Mouse (Mus musculus): Measurements from ENCODE around the gene Ctla2a. TPM values are rescaled to one million over a fixed set of nuclear protein-coding genes. Genes with fewer than 3 reads are reported as not detected.
"Not testable (repeated sequence)": the region's sequence is repeated elsewhere in the genome, so short reads cannot be mapped to it uniquely, and the experiment has no call there.

Ctla2a gene
- polyA plus RNA-seq (2012; rRNA removed): 10.4 and 11.5 TPM in 2 replicates

DNA sequence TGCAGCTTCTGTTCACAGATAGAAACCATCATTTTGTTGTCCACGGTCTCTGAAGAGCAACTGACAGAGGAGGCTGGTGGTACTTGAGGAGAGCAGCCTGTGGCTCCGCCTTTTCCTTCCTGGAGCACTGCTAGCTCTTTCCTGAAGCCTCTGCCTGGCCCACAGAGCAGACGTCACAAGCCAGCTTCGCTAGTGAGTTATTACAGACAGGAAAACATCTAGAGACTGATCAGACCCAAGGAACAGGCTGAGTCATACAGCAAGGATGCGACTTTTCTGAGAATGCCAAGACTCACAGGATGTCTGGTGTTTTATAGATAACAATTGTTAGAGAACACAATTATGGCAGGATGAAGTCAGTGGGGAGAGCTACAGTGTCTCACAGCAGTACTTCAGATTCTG lies at the start of gene Ctla2a, which contains the start of gene Gm49391:
TSS of gene Ctla2a (minus strand) at position 126 of the 402 bp plus-strand sequence.
TSS of gene Gm49391 (minus strand) at position 72 of the 402 bp plus-strand sequence.
- Histone ChIP-seq H3K27ac (ENCODE audit: insufficient read depth, low read length) (no peak within 1 kb of the TSS), H3K4me3 (replicated peaks; ENCODE audit: insufficient read depth, low read depth, low read length) (no peak within 1 kb of the TSS), H3K4me1 (ENCODE audit: control insufficient read depth, insufficient read depth, low read length) (no peaks in the 10 kb centered on the region), H3K27me3 (ENCODE audit: control insufficient read depth, insufficient read depth, low read length) (no peaks in the 10 kb centered on the region)
- TF ChIP-seq POLR2A (IDR thresholded peaks at IDR 0.05; ENCODE audit: borderline replicate concordance, insufficient read depth, low read length) (no peak), CTCF (IDR thresholded peaks at IDR 0.05; ENCODE audit: borderline replicate concordance, insufficient read depth, low read depth, low read length) (no peak)
- 66% methylated on average over 5 of the region's 5 CpGs for WGBS
- DNase-seq: no peak

DNA sequence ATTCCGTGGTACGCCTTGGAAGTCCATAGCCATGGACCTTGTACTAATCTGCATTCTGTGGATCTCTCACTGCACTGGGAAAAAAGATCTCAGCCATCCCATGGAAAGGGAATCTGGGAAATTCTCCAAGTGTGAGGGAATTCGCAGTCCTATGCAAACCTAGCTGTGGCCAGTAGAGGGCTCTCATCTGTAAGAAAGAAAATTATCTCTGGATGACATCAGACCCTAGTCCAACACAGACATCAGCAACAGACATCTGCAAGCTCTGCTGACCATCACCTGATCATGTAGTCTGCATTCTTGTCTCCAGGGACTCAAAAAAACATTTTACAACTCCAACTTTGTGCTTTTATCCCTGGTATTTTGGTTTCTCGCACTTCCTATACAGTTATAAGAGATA lies 35.9 kb upstream of the Ctla2a start:
- not testable (repeated sequence) for DNase-seq; H3K4me1 ChIP-seq (ENCODE audit: control insufficient read depth, insufficient read depth, low read length); H3K27me3 ChIP-seq (ENCODE audit: control insufficient read depth, insufficient read depth, low read length); H3K4me3 ChIP-seq (replicated peaks; ENCODE audit: insufficient read depth, low read depth, low read length); H3K27ac ChIP-seq (ENCODE audit: insufficient read depth, low read length)
- 65% methylated on average over 4 of the region's 4 CpGs for WGBS

DNA sequence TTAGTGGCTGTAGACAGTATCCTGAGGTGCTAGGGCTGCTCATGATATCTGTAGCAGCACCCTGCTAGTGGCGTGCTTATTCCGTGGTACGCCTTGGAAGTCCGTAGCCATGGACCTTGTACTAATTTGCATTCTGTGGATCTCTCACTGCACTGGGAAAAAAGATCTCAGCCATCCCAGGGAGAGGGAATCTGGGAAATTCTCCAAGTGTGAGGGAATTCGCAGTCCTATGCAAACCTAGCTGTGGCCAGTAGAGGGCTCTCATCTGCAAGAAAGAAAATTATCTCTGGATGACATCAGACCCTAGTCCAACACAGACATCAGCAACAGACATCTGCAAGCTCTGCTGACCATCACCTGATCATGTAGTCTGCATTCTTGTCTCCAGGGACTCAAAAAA lies 27.6 kb upstream of the Ctla2a start:
- H3K27me3 ChIP-seq (ENCODE audit: control insufficient read depth, insufficient read depth, low read length); DNase-seq; H3K27ac ChIP-seq (ENCODE audit: insufficient read depth, low read length); H3K4me3 ChIP-seq (replicated peaks; ENCODE audit: insufficient read depth, low read depth, low read length); H3K4me1 ChIP-seq (ENCODE audit: control insufficient read depth, insufficient read depth, low read length): not testable (repeated sequence)
- 36% methylated on average over 4 of the region's 5 CpGs for WGBS

DNA sequence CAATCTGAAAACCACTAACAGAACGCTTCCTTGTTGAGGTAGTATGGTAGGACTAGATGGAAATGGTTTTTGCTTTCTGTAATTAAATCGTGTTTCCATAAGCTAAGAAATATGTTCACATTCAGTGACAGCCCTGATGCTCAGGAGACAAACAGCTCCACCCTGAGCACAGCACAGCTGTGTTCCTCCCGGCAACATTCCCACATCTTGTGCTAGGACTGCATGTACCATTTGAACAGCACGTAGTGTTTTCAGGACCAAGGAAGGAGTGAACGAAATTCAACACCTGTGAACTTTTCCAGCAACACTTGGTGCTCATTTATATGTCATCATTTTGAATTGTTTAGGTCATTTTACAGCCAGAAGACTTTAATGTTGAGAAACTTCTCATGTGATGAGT lies 25.3 kb upstream of the Ctla2a start:
- no peak overlapping the region for H3K27ac ChIP-seq (ENCODE audit: insufficient read depth, low read length)
- no peaks in the 10 kb centered on the region for H3K4me1 ChIP-seq (ENCODE audit: control insufficient read depth, insufficient read depth, low read length)
- no peaks in the 10 kb centered on the region for H3K27me3 ChIP-seq (ENCODE audit: control insufficient read depth, insufficient read depth, low read length)
- TF ChIP-seq CTCF (IDR thresholded peaks at IDR 0.05; ENCODE audit: borderline replicate concordance, insufficient read depth, low read depth, low read length): no peak
- no peak for TF ChIP-seq POLR2A (IDR thresholded peaks at IDR 0.05; ENCODE audit: borderline replicate concordance, insufficient read depth, low read length)
- DNase-seq: no peak
- no peak overlapping the region for H3K4me3 ChIP-seq (replicated peaks; ENCODE audit: insufficient read depth, low read depth, low read length)
- 61% methylated on average over 5 of the region's 5 CpGs for WGBS

DNA sequence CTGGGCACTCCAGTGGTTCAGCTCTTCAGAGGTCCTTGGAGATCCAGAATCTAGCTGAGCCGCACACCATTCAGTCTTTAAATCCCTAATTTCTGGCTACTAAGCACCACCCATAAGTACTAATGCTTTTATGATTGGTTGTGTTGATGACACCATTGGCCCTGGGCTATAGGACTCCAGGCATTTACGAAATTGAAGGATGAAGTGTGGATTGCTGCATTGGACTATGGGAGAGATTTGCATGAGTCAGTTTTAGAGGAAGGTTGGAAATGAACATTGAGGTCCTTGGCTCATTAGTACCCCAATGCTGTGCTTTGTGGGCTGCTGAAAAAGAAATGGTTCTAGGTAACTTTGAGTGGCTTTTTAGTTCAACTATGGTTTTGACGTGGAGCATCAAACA lies 5.5 kb upstream of the Ctla2a start, which contains the start of gene Tpbpa:
TSS of gene Tpbpa (minus strand) at position 101 of the 400 bp plus-strand sequence.
- not testable (repeated sequence) for H3K27me3 ChIP-seq (ENCODE audit: control insufficient read depth, insufficient read depth, low read length); DNase-seq; H3K27ac ChIP-seq (ENCODE audit: insufficient read depth, low read length); H3K4me1 ChIP-seq (ENCODE audit: control insufficient read depth, insufficient read depth, low read length); H3K4me3 ChIP-seq (replicated peaks; ENCODE audit: insufficient read depth, low read depth, low read length)
- WGBS: 64% methylated on average over 3 of the region's 3 CpGs

DNA sequence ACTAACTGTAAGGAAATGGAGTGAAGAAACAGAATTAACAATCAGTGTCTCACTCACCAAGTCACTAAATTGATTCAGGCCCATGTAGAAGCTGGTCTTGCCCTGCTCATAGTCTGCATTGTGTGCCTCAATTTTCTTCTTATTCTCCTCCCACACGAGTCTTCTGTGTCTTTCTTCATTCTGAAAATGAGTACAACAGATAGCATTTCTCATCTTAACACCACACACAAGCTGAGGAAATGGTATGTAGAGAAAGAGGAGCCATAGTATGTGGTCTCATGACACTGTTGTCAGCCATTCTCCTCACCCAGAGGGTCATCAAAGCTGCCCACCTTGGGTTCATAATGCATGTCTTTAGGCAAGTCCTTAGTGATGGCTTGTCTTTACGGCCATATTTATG lies 935 bp downstream of the Ctla2a start, which contains the start of gene Gm49393:
TSS of gene Gm49393 (minus strand) at position 101 of the 400 bp plus-strand sequence.
- WGBS: 68% methylated on average over 2 of the region's 2 CpGs
- not testable (repeated sequence) for H3K4me1 ChIP-seq (ENCODE audit: control insufficient read depth, insufficient read depth, low read length); DNase-seq; H3K27me3 ChIP-seq (ENCODE audit: control insufficient read depth, insufficient read depth, low read length); H3K27ac ChIP-seq (ENCODE audit: insufficient read depth, low read length); H3K4me3 ChIP-seq (replicated peaks; ENCODE audit: insufficient read depth, low read depth, low read length)

DNA sequence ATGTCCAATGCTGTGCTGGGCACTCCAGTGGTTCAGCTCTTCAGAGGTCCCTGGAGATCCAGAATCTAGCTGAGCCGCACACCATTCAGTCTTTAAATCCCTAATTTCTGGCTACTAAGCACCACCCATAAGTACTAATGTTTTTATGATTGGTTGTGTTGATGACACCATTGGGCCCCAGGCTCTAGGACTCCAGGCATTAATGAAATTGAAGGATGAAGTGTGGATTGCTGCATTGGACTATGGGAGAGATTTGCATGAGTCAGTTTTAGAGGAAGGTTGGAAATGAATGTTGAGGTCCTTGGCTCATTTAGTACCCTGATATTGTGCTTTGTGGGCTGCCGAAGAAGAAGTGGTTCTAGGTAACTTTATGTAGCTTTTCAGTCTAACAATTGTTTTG lies 31.6 kb downstream of the Ctla2a start, which contains the start of gene Tpbpb:
TSS of gene Tpbpb (minus strand) at position 101 of the 400 bp plus-strand sequence.
- H3K4me3 ChIP-seq (replicated peaks; ENCODE audit: insufficient read depth, low read depth, low read length); H3K4me1 ChIP-seq (ENCODE audit: control insufficient read depth, insufficient read depth, low read length); DNase-seq; H3K27ac ChIP-seq (ENCODE audit: insufficient read depth, low read length); H3K27me3 ChIP-seq (ENCODE audit: control insufficient read depth, insufficient read depth, low read length): not testable (repeated sequence)
- 88% methylated on average over 2 of the region's 2 CpGs for WGBS

DNA sequence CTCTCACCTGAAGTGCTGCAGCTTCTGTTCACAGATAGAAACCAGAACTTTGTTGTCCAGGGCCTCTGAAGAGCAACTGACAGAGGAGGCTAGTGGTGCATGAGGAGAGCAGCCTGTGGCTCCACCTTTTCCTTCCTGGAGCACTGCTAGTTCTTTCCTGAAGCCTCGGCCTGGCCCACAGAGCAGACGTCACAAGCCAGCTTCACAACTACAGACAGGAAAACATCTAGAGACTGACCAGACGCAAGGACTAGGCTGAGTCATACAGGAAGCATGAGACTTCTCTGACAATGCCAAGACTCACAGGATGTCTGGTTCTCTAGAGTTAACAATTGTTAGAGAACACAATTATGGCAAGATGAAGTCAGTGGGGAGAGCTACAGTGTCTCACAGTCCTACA lies 39.1 kb downstream of the Ctla2a start, which contains the start of gene Ctla2b:
TSS of gene Ctla2b (minus strand) at position 120 of the 400 bp plus-strand sequence.
- WGBS: 82% methylated on average over 3 of the region's 3 CpGs
- Histone ChIP-seq H3K4me1 (ENCODE audit: control insufficient read depth, insufficient read depth, low read length) (no peaks in the 10 kb centered on the region), H3K27me3 (ENCODE audit: control insufficient read depth, insufficient read depth, low read length) (no peaks in the 10 kb centered on the region), H3K4me3 (replicated peaks; ENCODE audit: insufficient read depth, low read depth, low read length) (no peak within 1 kb of the TSS), H3K27ac (ENCODE audit: insufficient read depth, low read length) (no peak within 1 kb of the TSS)
- TF ChIP-seq POLR2A (IDR thresholded peaks at IDR 0.05; ENCODE audit: borderline replicate concordance, insufficient read depth, low read length) (no peak), CTCF (IDR thresholded peaks at IDR 0.05; ENCODE audit: borderline replicate concordance, insufficient read depth, low read depth, low read length) (no peak)
- DNase-seq: peak in 1 of 2 experiments; percentile 1

DNA sequence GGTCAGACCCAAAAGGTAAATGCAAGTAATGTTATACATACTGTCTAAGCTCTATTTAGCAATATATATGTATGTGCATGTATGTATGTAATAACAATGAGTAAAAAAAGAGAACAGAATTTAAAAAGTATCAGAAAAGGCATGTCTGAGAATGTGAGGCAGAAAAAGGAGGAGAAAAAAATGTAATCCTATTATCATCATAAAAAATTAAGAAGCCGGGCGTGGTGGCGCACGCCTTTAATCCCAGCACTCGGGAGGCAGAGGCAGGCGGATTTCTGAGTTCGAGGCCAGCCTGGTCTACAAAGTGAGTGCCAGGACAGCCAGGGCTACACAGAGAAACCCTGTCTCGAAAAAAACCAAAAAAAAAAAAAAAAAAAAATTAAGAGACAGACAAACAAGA lies 39.6 kb downstream of the Ctla2a start, which contains the start of gene Gm49392:
TSS of gene Gm49392 (minus strand) at position 101 of the 400 bp plus-strand sequence.
- H3K4me3 ChIP-seq (replicated peaks; ENCODE audit: insufficient read depth, low read depth, low read length); H3K4me1 ChIP-seq (ENCODE audit: control insufficient read depth, insufficient read depth, low read length); DNase-seq; H3K27ac ChIP-seq (ENCODE audit: insufficient read depth, low read length); H3K27me3 ChIP-seq (ENCODE audit: control insufficient read depth, insufficient read depth, low read length): not testable (repeated sequence)
- WGBS: 76% methylated on average over 8 of the region's 8 CpGs
